Mouse (Mus musculus) ES-Bruce4 (cell line): ENCODE data around the gene Srrm2.

Experiments used
- CTCF ChIP-seq: IDR thresholded peaks from one replicate; pipeline ENCODE4 v1.8.1; 2011; ENCODE audit warnings: low read depth, low read length
- POLR2A ChIP-seq: IDR thresholded peaks from one replicate; pipeline ENCODE4 v1.8.1; 2011; ENCODE audit warnings: low read length; ENCODE audit not compliant: insufficient read depth

- TF ChIP-seq POLR2A = no peak
- no peak for TF ChIP-seq CTCF
Measured at GRCm38 (mm10) chr17:23773676-23774075, 16.7 kb upstream of the Srrm2 start.
